Mouse (Mus musculus) hindbrain, embryonic 15.5 days (tissue): ENCODE measurements at regions not wholly inside any gene's neighbourhood (a gene's known extent, or its start where the extent isn't known, plus 50 kb on each side); places are given as distances from the start of the nearest gene placed in this dataset.

ENCODE experiments used
- ATAC-seq: fragments of 200-750 bp; cut with Nextera tagmentation; 2 replicates; pipeline ENCODE4 v1.8.0; 2017; ENCODE audit warnings: low read depth, moderate number of reproducible peaks, moderate TSS enrichment; ENCODE audit not compliant: low FRiP score
- H3K27ac ChIP-seq: fragments of 300-500 bp; sonication (generic); replicated peaks from 2 replicates; pipeline ENCODE4 v1.5.1; 2015; ENCODE audit warnings: mild to moderate bottlenecking, inconsistent platforms
- H3K27me3 ChIP-seq: fragments of 300-500 bp; sonication (generic); 2 replicates; pipeline ENCODE4 v1.6.1; 2015; ENCODE audit warnings: control low read depth, inconsistent platforms
- H3K36me3 ChIP-seq: fragments of 300-500 bp; sonication (generic); 2 replicates; pipeline ENCODE4 v1.6.1; 2015; ENCODE audit warnings: control low read depth, inconsistent platforms
- H3K4me1 ChIP-seq: fragments of 300-500 bp; sonication (generic); replicated peaks from 2 replicates; pipeline ENCODE4 v1.6.1; 2015; ENCODE audit warnings: control low read depth, inconsistent platforms
- H3K4me2 ChIP-seq: fragments of 300-500 bp; sonication (generic); 2 replicates; pipeline ENCODE4 v1.6.1; 2015; ENCODE audit warnings: moderate library complexity, mild to moderate bottlenecking, inconsistent platforms
- H3K4me3 ChIP-seq: fragments of 300-500 bp; sonication (generic); 2 replicates; pipeline ENCODE4 v1.5.1; 2015; ENCODE audit warnings: mild to moderate bottlenecking, inconsistent platforms
- H3K9ac ChIP-seq: fragments of 300-500 bp; sonication (generic); 2 replicates; pipeline ENCODE4 v1.6.1; 2015; ENCODE audit warnings: inconsistent platforms
- H3K9me3 ChIP-seq: fragments of 300-500 bp; sonication (generic); 2 replicates; pipeline ENCODE4 v1.6.1; 2016; ENCODE audit warnings: control low read depth, inconsistent platforms
- WGBS: fragments of 180-500 bp; shearing (Covaris S2); methylation state at CpG from one replicate; pipeline ENCODE4 v1.1.7; 2015; 5-methylcytosine and 5-hydroxymethylcytosine counted together

- Histone ChIP-seq H3K9ac (no peak overlapping the region), H3K4me3 (no peak overlapping the region), H3K4me2 (no peak overlapping the region), H3K27me3 (peaks cover 84% of the 10 kb centered on the region), H3K27ac (no peak overlapping the region), H3K9me3 (no peaks in the 10 kb centered on the region), H3K4me1 (0 out of 2 replicates have a peak, but pooled peaks cover 4% of the 10 kb centered on the region), H3K36me3 (no peaks in the 10 kb centered on the region)
- peak; percentile 65 for ATAC-seq
- WGBS: 8% methylated on average over 4 of the region's 4 CpGs
Observed at GRCm38 (mm10) chr12:118650483-118651160, 195.5 kb upstream of the Sp8 start.

GRCm38 (mm10) chr12:118649323-118649973 lies 196.7 kb upstream of the Sp8 start:
- no peak overlapping the region for H3K4me3 ChIP-seq
- WGBS: 74% methylated on average over 3 of the region's 3 CpGs
- H3K4me2 ChIP-seq: no peak overlapping the region
- H3K9ac ChIP-seq: no peak overlapping the region
- 0 out of 2 replicates have a peak, but pooled peaks cover 4% of the 10 kb centered on the region for H3K4me1 ChIP-seq
- no peak overlapping the region for H3K27ac ChIP-seq
- no peaks in the 10 kb centered on the region for H3K9me3 ChIP-seq
- no peaks in the 10 kb centered on the region for H3K36me3 ChIP-seq
- no peak for ATAC-seq
- peaks cover 80% of the 10 kb centered on the region for H3K27me3 ChIP-seq

- peaks cover 79% of the 10 kb centered on the region for H3K27me3 ChIP-seq
Observed at GRCm38 (mm10) chr12:118648673-118649072, 197.5 kb upstream of the Sp8 start.

GRCm38 (mm10) chr12:118647270-118648042 lies 198.7 kb upstream of the Sp8 start:
- H3K9ac ChIP-seq: no peak overlapping the region
- H3K4me2 ChIP-seq: no peak overlapping the region
- no peak for ATAC-seq
- WGBS: 41% methylated on average over 12 of the region's 12 CpGs
- H3K9me3 ChIP-seq: no peaks in the 10 kb centered on the region
- H3K27me3 ChIP-seq: peaks cover 72% of the 10 kb centered on the region
- no peak overlapping the region for H3K27ac ChIP-seq
- no peak overlapping the region for H3K4me3 ChIP-seq
- no peaks in the 10 kb centered on the region for H3K36me3 ChIP-seq
- H3K4me1 ChIP-seq: 0 out of 2 replicates have a peak, but pooled peaks cover 4% of the 10 kb centered on the region

More at GRCm38 (mm10) chr12:118648673-118649072, 197.5 kb upstream of the Sp8 start:
- Histone ChIP-seq H3K9ac (no peak overlapping the region), H3K9me3 (no peaks in the 10 kb centered on the region), H3K4me2 (no peak overlapping the region), H3K4me1 (0 out of 2 replicates have a peak, but pooled peaks cover 4% of the 10 kb centered on the region), H3K27ac (no peak overlapping the region), H3K4me3 (no peak overlapping the region), H3K36me3 (no peaks in the 10 kb centered on the region)
- ATAC-seq: no peak

- Histone ChIP-seq H3K4me3 (no peak overlapping the region), H3K9me3 (no peaks in the 10 kb centered on the region), H3K36me3 (no peaks in the 10 kb centered on the region), H3K4me2 (no peak overlapping the region), H3K9ac (no peak overlapping the region), H3K27me3 (peaks cover 40% of the 10 kb centered on the region), H3K27ac (no peak overlapping the region), H3K4me1 (0 out of 2 replicates have a peak, but pooled peaks cover 3% of the 10 kb centered on the region)
- no peak for ATAC-seq
- 80% methylated on average over 3 of the region's 3 CpGs for WGBS
Observed at GRCm38 (mm10) chr12:118640925-118641324, 205.2 kb upstream of the Sp8 start.

- Histone ChIP-seq H3K27ac (no peak overlapping the region), H3K4me3 (no peak overlapping the region), H3K36me3 (no peaks in the 10 kb centered on the region), H3K27me3 (peaks cover 20% of the 10 kb centered on the region), H3K4me2 (no peak overlapping the region), H3K4me1 (0 out of 2 replicates have a peak, but pooled peaks cover 3% of the 10 kb centered on the region), H3K9ac (no peak overlapping the region), H3K9me3 (no peaks in the 10 kb centered on the region)
- ATAC-seq: no peak; the same call in 1 of the 2 replicates
- WGBS: 26% methylated on average over 4 of the region's 4 CpGs
Observed at GRCm38 (mm10) chr12:118637214-118637613, 208.9 kb upstream of the Sp8 start.

- ATAC-seq: no peak
- H3K9ac ChIP-seq: no peak overlapping the region
- H3K4me1 ChIP-seq: 0 out of 2 replicates have a peak, but pooled peaks cover 3% of the 10 kb centered on the region
- no peak overlapping the region for H3K4me3 ChIP-seq
- no peak overlapping the region for H3K4me2 ChIP-seq
- H3K27ac ChIP-seq: no peak overlapping the region
- WGBS: 38% methylated on average over 1 of the region's 1 CpGs
- H3K36me3 ChIP-seq: no peaks in the 10 kb centered on the region
- H3K9me3 ChIP-seq: no peaks in the 10 kb centered on the region
- peaks cover 8% of the 10 kb centered on the region for H3K27me3 ChIP-seq
Observed at GRCm38 (mm10) chr12:118635456-118635855, 210.7 kb upstream of the Sp8 start.

GRCm38 (mm10) chr12:118630373-118630772 lies 215.8 kb upstream of the Sp8 start:
- H3K27me3 ChIP-seq: no peaks in the 10 kb centered on the region
- H3K4me3 ChIP-seq: no peak overlapping the region
- H3K4me2 ChIP-seq: no peak overlapping the region
- no peaks in the 10 kb centered on the region for H3K36me3 ChIP-seq
- no peak for ATAC-seq
- 66% methylated on average over 1 of the region's 1 CpGs for WGBS
- no peak overlapping the region for H3K27ac ChIP-seq
- H3K4me1 ChIP-seq: no peaks in the 10 kb centered on the region
- H3K9me3 ChIP-seq: no peaks in the 10 kb centered on the region
- no peak overlapping the region for H3K9ac ChIP-seq

- Histone ChIP-seq H3K9ac (no peak overlapping the region), H3K36me3 (no peaks in the 10 kb centered on the region), H3K4me3 (no peak overlapping the region), H3K27ac (no peak overlapping the region), H3K4me2 (no peak overlapping the region), H3K27me3 (peaks cover 7% of the 10 kb centered on the region; the same call in 1 of the 2 replicates), H3K4me1 (no peaks in the 10 kb centered on the region), H3K9me3 (no peaks in the 10 kb centered on the region)
- WGBS: 55% methylated on average over 1 of the region's 1 CpGs
- no peak for ATAC-seq
Observed at GRCm38 (mm10) chr12:118621697-118622485, 224.2 kb upstream of the Sp8 start.

- Histone ChIP-seq H3K9ac (no peak overlapping the region), H3K4me1 (no peaks in the 10 kb centered on the region), H3K4me3 (no peak overlapping the region), H3K27me3 (peaks cover 7% of the 10 kb centered on the region; the same call in 1 of the 2 replicates), H3K36me3 (no peaks in the 10 kb centered on the region), H3K4me2 (no peak overlapping the region), H3K27ac (no peak overlapping the region), H3K9me3 (no peaks in the 10 kb centered on the region)
- ATAC-seq: no peak
- WGBS: 32% methylated on average over 5 of the region's 5 CpGs
Observed at GRCm38 (mm10) chr12:118620847-118621636, 225.1 kb upstream of the Sp8 start.

- no peaks in the 10 kb centered on the region for H3K9me3 ChIP-seq
- H3K4me1 ChIP-seq: peaks cover 6% of the 10 kb centered on the region; the same call in 1 of the 2 replicates
- WGBS: 91% methylated on average over 4 of the region's 4 CpGs
- H3K27ac ChIP-seq: no peak overlapping the region
- H3K9ac ChIP-seq: no peak overlapping the region
- H3K4me3 ChIP-seq: no peak overlapping the region
- 0 out of 2 replicates have a peak, but pooled peaks cover 5% of the 10 kb centered on the region for H3K27me3 ChIP-seq
- no peak for ATAC-seq
- H3K36me3 ChIP-seq: no peaks in the 10 kb centered on the region
- no peak overlapping the region for H3K4me2 ChIP-seq
Observed at GRCm38 (mm10) chr12:118597015-118597414, 249.1 kb upstream of the Sp8 start.
